Mouse (Mus musculus) brown adipose tissue, adult 24 weeks (tissue): ENCODE measurements around the gene Mtx1. TPM values are rescaled to one million over a fixed set of nuclear protein-coding genes. Genes with fewer than 3 reads are reported as not detected.

Experiments
- H3K27ac ChIP-seq: fragments of 200-500 bp; replicated peaks from 2 replicates; pipeline ENCODE4 v1.5.1; 2012; ENCODE audit warnings: low read depth, mild to moderate bottlenecking, low read length
- H3K4me1 ChIP-seq: fragments of 200-500 bp; 2 replicates; pipeline ENCODE4 v1.6.1; 2012; ENCODE audit warnings: low read length, mixed read lengths; ENCODE audit not compliant: control insufficient read depth, insufficient read depth, insufficient read length
- H3K4me3 ChIP-seq: fragments of 200-500 bp; 2 replicates; pipeline ENCODE4 v1.5.1; 2012; ENCODE audit warnings: low read depth, mild to moderate bottlenecking, low read length, moderate library complexity; ENCODE audit not compliant: insufficient read depth
- polyA plus RNA-seq: library from polyadenylated mRNA; stranded (reverse); fragments of >200 nt; gene quantifications from 2 replicates; pipeline ENCODE4 v1.2.4, GENCODE M21; 2012; ENCODE audit not compliant: missing spikeins, insufficient read depth, insufficient read length

Gene Mtx1
- polyA plus RNA-seq, 1 experiment, result 115 TPM

DNA sequence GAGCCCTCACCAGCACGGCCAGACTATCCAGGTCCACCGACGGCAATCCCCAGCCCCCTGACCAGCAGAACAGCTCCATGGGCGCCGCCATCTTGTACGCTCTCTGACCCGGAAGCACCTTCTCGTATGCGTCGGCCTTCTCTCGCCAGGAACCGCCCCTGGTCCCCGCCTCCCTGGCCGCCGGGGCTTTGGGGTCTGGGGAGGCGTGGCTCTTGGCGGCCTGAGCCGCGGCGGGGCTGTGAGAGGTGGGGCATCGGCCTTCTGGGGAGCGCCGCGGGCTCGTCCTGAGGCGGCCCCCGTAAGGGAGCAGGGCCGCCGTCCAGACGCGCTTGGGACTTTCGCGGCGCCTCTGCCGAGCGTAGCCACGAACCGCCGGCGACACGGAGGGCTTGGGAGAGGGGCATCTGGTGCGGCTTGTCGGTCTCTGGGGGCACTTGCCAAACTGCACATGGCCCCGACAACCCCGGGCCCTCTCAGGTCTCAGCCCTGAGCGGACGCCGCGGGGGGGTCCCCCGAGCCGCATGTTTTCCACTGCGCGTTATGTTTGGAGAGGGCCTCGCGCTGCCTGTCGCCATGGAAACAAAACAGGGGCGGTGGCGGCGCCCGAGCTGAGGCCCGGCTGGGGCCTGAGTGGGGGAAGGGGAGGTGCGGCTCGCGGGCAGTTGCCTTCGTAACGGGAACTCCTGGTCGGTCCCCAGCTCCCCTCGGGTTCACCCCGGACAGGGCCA lies 12.9 kb downstream of the Mtx1 start:
- H3K4me3 ChIP-seq, result peak overlapping the region; percentile 84
- peak overlapping the region; percentile 84 for H3K27ac ChIP-seq
- H3K4me1 ChIP-seq, result no peaks in the 10 kb centered on the region

- no peak overlapping the region for H3K27ac ChIP-seq
- no peak overlapping the region for H3K4me3 ChIP-seq
- H3K4me1 ChIP-seq, result no peaks in the 10 kb centered on the region
Measured at GRCm38 (mm10) chr3:89210731-89211130, 16.2 kb downstream of the Mtx1 start.

GRCm38 (mm10) chr3:89210162-89210561 lies 16.7 kb downstream of the Mtx1 start:
- Histone ChIP-seq H3K27ac (no peak overlapping the region), H3K4me3 (no peak overlapping the region), H3K4me1 (no peaks in the 10 kb centered on the region)

DNA sequence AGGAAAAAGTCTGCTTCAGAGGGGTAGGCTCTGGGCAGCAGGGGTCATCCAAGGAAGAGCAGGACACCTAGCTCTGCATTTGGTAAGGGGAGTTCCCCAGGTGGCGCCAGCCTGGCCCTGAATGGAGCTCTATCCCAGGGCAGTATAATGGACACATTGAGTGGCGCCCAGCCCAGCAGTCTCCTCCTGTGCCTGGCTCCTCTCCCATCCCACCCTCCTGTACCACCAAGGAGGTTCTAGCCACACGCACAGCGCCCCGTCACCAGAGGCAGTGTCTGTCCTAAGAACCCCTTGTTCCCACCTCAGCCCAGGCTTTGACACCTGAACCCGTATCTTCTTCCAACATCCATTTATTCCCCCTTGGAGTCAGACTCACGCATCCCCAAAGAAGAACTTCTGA lies 17.2 kb downstream of the Mtx1 start:
- Histone ChIP-seq H3K4me3 (no peak overlapping the region), H3K27ac (no peak overlapping the region), H3K4me1 (no peaks in the 10 kb centered on the region)

DNA sequence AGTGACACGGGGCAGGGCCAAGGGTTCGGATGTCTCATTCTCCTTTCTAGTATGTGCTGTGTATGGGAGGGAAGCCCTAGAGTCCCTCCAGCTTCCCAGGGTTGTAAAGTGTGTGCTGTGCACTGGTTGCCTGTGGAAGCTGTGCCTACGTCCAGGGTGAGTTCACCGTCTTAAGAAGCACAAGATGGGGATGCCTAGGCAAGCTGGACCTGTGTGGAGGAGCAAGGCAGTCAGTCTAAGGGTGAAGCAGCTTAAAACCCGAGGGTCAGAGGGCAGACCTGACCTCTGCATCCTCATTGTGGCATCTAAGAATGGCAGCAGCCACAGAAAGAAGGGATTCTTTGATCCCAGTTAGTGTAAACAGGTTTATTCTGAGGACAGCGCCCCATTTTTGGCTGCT lies 18.2 kb downstream of the Mtx1 start:
- Histone ChIP-seq H3K4me3 (no peak overlapping the region), H3K27ac (no peak overlapping the region), H3K4me1 (no peaks in the 10 kb centered on the region)

- peaks cover 3% of the 10 kb centered on the region; the same call in 1 of the 2 replicates for H3K4me1 ChIP-seq
Measured at GRCm38 (mm10) chr3:89208075-89208657, 18.7 kb downstream of the Mtx1 start.

DNA sequence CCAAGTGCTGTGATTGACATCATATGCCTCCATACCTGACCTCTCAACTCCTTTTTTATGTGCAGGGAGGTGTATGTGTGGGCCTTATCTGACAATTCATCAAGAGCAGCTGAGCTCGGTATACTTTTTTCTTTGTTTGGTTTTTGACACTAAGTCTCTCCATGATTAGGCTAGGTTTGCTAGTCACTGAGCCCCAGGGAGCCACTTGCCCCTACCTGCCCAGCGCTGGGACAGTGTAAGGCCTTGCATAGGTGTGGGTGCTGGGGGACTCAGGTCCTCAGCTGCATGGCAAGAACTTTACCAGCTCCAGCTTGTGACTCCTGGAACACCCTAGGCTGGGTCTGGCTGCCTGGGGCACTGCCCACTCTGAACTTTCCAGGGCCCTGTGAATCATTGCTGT lies 20.2 kb downstream of the Mtx1 start:
- no peak overlapping the region for H3K27ac ChIP-seq
- peaks cover 3% of the 10 kb centered on the region; the same call in 1 of the 2 replicates for H3K4me1 ChIP-seq
- H3K4me3 ChIP-seq, result no peak overlapping the region

More at GRCm38 (mm10) chr3:89208075-89208657, 18.7 kb downstream of the Mtx1 start:
- Histone ChIP-seq H3K4me3 (no peak overlapping the region), H3K27ac (no peak overlapping the region)

- no peak overlapping the region for H3K27ac ChIP-seq
- H3K4me3 ChIP-seq, result no peak overlapping the region
- H3K4me1 ChIP-seq, result peaks cover 3% of the 10 kb centered on the region; the same call in 1 of the 2 replicates
Measured at GRCm38 (mm10) chr3:89206079-89206478, 20.8 kb downstream of the Mtx1 start.

GRCm38 (mm10) chr3:89203142-89203514 lies 23.8 kb downstream of the Mtx1 start:
- H3K4me3 ChIP-seq, result peak overlapping the region; percentile 69
- H3K27ac ChIP-seq, result peak overlapping the region; percentile 36; the same call in 1 of the 2 replicates
- peaks cover 3% of the 10 kb centered on the region; the same call in 1 of the 2 replicates for H3K4me1 ChIP-seq

- H3K4me1 ChIP-seq, result peaks cover 3% of the 10 kb centered on the region; the same call in 1 of the 2 replicates
- peak within 1 kb of the TSS; percentile 69 for H3K4me3 ChIP-seq
- peak within 1 kb of the TSS; percentile 36; the same call in 1 of the 2 replicates for H3K27ac ChIP-seq
Measured at GRCm38 (mm10) chr3:89202253-89203141, 24.4 kb downstream of the Mtx1 start, which contains the start of gene Gba. TSS of gene Gba (plus strand) at chr3:89202928.

DNA sequence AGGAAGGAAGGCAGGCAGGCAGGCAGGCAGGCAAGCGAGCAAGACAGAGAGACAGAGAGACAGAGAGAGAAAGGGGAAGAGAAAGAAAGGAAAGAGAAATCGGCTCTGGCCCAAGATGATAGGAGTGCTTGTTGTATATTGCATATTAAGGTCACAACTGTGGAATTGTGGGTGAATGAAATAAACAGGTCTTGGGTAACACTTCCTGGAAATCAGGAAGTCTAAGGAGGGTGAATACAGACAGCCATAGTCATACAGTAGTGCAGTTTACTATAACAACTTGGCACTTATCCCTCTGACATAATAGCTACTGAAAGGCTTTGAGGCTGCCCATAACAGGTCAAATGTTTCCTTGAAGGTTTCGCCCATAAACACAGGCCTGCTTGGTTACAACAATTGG lies 27.0 kb downstream of the Mtx1 start:
- Histone ChIP-seq H3K4me3 (no peak overlapping the region), H3K27ac (no peak overlapping the region), H3K4me1 (peaks cover 3% of the 10 kb centered on the region; the same call in 1 of the 2 replicates)

- no peaks in the 10 kb centered on the region for H3K4me1 ChIP-seq
- H3K27ac ChIP-seq, result peak overlapping the region; percentile 52
- peak overlapping the region; percentile 62 for H3K4me3 ChIP-seq
Measured at GRCm38 (mm10) chr3:89195979-89196877, 30.7 kb downstream of the Mtx1 start.

GRCm38 (mm10) chr3:89193853-89194252 lies 33.0 kb downstream of the Mtx1 start:
- Histone ChIP-seq H3K27ac (no peak overlapping the region), H3K4me1 (no peaks in the 10 kb centered on the region), H3K4me3 (no peak overlapping the region)

DNA sequence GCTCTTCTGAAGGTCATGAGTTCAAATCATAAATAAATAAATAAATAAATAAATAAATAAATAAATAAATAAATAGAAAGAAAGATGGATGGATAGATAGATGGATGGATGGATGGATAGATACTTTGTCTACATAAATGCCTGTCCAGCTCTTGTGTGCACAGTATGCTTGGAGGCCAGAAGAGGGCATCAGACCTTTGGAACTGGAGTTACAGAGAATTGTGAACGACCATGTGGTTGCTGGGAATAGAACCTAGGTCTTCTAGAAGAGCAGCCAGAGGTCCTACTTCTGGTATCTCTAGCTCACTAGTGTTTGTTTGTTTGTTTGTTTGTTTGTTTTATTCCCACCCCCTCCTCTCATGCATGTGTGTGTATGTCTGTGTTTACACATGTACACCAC lies 33.5 kb downstream of the Mtx1 start:
- Histone ChIP-seq H3K27ac (no peak overlapping the region), H3K4me3 (no peak overlapping the region), H3K4me1 (no peaks in the 10 kb centered on the region)
